Mouse (Mus musculus) liver, postnatal 0 days (tissue): ENCODE results near the gene Otogl. TPM values are rescaled to one million over a fixed set of nuclear protein-coding genes. Genes with fewer than 3 reads are reported as not detected.

Source experiments
- ATAC-seq: fragments of 200-750 bp; cut with Nextera tagmentation; 2 replicates; pipeline ENCODE4 v1.8.0; 2017; ENCODE audit warnings: mild to moderate bottlenecking, moderate library complexity
- DNase-seq: peaks from one replicate; pipeline ENCODE4 v3.0.0-alpha.2; 2016
- H3K27ac ChIP-seq: fragments of 300-500 bp; sonication (generic); 2 replicates; pipeline ENCODE4 v1.5.1; 2014; ENCODE audit warnings: antibody characterized with exemption, moderate library complexity, mild to moderate bottlenecking, low read depth
- H3K27me3 ChIP-seq: fragments of 300-500 bp; sonication (generic); 2 replicates; pipeline ENCODE4 v1.6.1; 2014; ENCODE audit warnings: low read length, control low read depth, mixed read lengths; ENCODE audit not compliant: insufficient read depth
- H3K36me3 ChIP-seq: fragments of 300-500 bp; sonication (generic); replicated peaks from 2 replicates; pipeline ENCODE4 v1.6.1; 2014; ENCODE audit warnings: mild to moderate bottlenecking, control low read depth, low read length, moderate library complexity, mixed read lengths; ENCODE audit not compliant: insufficient read depth
- H3K4me1 ChIP-seq: fragments of 300-500 bp; sonication (generic); 2 replicates; pipeline ENCODE4 v1.6.1; 2014; ENCODE audit warnings: antibody characterized with exemption, mild to moderate bottlenecking, control low read depth; ENCODE audit not compliant: insufficient read depth
- H3K4me2 ChIP-seq: fragments of 300-500 bp; sonication (generic); 2 replicates; pipeline ENCODE4 v1.6.1; 2014; ENCODE audit warnings: low read depth, mild to moderate bottlenecking, low read length, moderate library complexity, mixed read lengths
- H3K4me3 ChIP-seq: fragments of 300-500 bp; sonication (generic); 2 replicates; pipeline ENCODE4 v1.5.1; 2014; ENCODE audit warnings: low read depth, low read length
- H3K9ac ChIP-seq: fragments of 300-500 bp; sonication (generic); replicated peaks from 2 replicates; pipeline ENCODE4 v1.6.1; 2014; ENCODE audit warnings: mild to moderate bottlenecking, moderate library complexity
- H3K9me3 ChIP-seq: fragments of 300-500 bp; sonication (generic); 2 replicates; pipeline ENCODE4 v1.6.1; 2016; ENCODE audit warnings: mild to moderate bottlenecking, control low read depth, low read length, mixed read lengths
- CTCF ChIP-seq: sonication (generic); IDR thresholded peaks from 2 replicates; pipeline ENCODE4 v1.5.1; 2016; ENCODE audit warnings: antibody characterized with exemption, low read depth
- EP300 ChIP-seq: IDR thresholded peaks from 2 replicates; pipeline ENCODE4 v1.6.1; 2016; ENCODE audit warnings: antibody characterized with exemption, low read depth, mild to moderate bottlenecking
- WGBS: fragments of 180-500 bp; shearing (Covaris S2); extraction: QIAGEN DNeasy Blood & Tissue Kit; methylation state at CpG from one replicate; pipeline ENCODE4 v1.1.7; 2014; ENCODE audit not compliant: insufficient replicate concordance; 5-methylcytosine and 5-hydroxymethylcytosine counted together
- polyA plus RNA-seq: library from polyadenylated mRNA; unstranded; fragments of >200 nt; fragmentation: Nextera tagmentation; extraction: Ambion mirVana; gene quantifications from 2 replicates; pipeline ENCODE4 v1.2.1, GENCODE M21; 2015

Gene Otogl
- polyA plus RNA-seq, 1 experiment from 2014 or later = not detected

DNA sequence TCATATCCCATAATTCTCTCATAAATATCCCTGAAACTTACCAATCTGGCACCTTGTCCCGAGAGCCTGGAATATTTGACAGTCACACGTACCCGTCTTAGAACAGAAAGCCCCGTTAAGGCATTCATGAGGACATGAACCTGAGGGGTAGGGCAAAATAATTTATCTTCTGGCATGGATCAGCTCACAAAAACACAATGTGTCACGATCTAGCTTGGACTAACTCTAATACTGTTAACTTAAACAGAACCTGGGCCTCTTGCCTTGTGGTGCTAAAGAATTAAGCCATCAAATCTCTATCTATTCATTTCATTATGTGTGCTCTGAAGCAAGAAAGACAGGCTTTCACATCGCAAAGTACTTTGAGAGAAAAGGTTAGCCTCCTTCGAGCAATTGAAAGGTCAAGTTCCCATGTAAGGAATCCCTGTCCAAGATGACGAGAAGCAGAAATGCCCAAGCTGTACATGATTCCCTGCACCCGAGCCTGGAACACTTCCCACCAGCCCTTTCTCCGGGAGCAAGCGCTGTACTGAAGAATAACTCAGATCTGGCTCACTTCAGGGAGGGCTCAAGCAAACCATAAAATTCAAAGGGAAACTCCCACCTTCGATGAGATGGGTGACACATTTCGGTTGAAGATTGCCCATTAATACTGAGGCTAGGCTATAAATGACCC lies 10.6 kb downstream of the Otogl start:
- Histone ChIP-seq H3K4me1 (no peaks in the 10 kb centered on the region), H3K27me3 (no peaks in the 10 kb centered on the region), H3K4me3 (no peak overlapping the region), H3K36me3 (no peaks in the 10 kb centered on the region), H3K4me2 (no peak overlapping the region), H3K9me3 (no peaks in the 10 kb centered on the region), H3K27ac (no peak overlapping the region), H3K9ac (no peak overlapping the region)
- no peak for TF ChIP-seq CTCF
- TF ChIP-seq EP300 = no peak
- 79% methylated on average over 13 of the region's 13 CpGs for WGBS
- ATAC-seq (no peak), DNase-seq (no peak)

DNA sequence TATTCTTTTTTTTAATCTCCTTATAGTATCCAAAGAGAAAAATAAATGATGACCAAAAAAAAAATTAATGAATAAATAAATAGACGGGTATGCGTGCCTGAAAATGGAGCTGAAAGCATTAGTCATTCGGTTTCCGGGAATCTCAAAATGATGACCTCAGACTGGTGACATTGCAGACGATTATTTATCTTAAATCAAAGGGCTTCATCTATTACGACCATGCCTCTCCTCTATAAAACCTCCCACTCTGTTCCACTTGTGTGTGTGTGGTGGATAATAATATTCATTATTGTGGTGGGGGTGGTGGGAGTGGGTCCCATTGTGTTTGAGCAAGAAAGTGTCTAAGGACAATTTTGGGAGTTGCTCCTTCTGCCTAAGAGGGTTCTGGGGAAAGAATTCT lies 12.0 kb downstream of the Otogl start:
- WGBS = 78% methylated on average over 6 of the region's 6 CpGs

DNA sequence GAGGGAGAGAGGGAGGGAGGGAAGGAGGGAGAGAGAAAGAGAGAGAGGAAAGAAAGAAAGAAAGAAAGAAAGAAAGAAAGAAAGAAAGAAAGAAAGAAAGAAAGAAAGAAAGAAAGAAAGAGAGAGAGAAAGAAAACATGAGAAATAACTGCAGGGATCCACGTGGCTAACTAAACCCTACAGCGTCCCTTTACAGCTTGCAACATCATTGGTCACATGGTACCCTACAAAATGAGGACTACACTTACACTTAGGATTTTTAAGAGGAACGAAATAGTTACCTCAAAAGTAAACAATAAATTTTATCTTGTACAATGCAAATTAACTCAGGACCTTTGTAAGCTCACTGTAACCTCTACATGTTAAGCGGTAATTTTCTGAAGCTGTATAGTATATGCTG lies 15.8 kb downstream of the Otogl start:
- Histone ChIP-seq H3K9ac (no peak overlapping the region), H3K27ac (no peak overlapping the region), H3K36me3 (no peaks in the 10 kb centered on the region), H3K4me3 (no peak overlapping the region), H3K9me3 (no peaks in the 10 kb centered on the region), H3K4me2 (no peak overlapping the region), H3K27me3 (no peaks in the 10 kb centered on the region), H3K4me1 (no peaks in the 10 kb centered on the region)
- TF ChIP-seq CTCF (no peak), EP300 (no peak)
- DNase-seq (no peak), ATAC-seq (no peak)
- WGBS = 69% methylated on average over 4 of the region's 4 CpGs

More for the DNA sequence above, 12.0 kb downstream of the Otogl start:
- ATAC-seq (no peak), DNase-seq (no peak)
- Histone ChIP-seq H3K4me1 (no peaks in the 10 kb centered on the region), H3K9me3 (no peaks in the 10 kb centered on the region), H3K27me3 (no peaks in the 10 kb centered on the region), H3K27ac (no peak overlapping the region), H3K4me3 (no peak overlapping the region), H3K4me2 (no peak overlapping the region), H3K9ac (no peak overlapping the region), H3K36me3 (no peaks in the 10 kb centered on the region)
- TF ChIP-seq EP300 = no peak
- TF ChIP-seq CTCF = no peak

DNA sequence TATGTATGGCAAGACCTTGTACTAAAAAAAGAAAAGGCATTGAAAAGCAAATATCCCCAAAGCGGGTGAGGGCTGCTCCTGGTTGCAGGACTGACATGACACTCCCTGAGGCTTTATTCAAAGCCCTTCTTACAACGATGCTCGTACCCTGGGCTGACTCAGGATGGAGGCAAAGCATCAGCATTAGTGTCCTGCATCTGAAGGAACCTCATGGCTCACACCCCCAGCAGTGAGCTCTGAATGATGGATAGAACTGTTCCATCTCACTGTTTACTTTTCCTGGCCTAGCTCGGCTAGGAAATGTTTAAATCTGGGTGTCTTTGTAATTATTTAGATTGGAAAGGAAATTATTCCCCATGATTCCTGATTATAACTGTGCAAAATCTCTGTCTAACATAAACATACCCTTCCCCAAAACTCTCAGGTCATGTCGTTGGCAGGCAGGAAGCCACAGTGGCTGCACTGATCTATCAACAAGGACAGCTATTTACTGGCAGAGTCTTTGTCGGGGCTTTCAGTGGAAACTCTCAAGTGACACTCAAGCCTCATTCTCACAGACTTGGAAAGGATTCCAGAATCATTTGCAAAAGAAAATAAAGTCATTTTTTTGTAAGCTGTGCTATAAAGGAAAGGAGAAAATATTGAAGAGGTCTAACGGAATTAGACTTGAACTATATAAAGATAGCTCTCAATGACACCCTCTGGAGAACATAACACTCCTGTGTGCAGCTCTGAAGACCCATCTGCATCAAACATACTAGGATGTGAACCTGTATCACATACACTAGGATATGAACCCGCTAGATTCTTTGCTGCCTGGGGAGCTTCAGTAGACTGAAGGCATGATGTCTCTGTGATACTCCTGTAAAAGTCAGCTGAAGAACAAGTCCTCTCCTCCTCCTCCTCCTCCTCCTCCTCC lies 17.0 kb downstream of the Otogl start:
- H3K27me3 ChIP-seq = no peaks in the 10 kb centered on the region
- H3K36me3 ChIP-seq = no peaks in the 10 kb centered on the region
- ATAC-seq (no peak), DNase-seq (no peak)
- no peak overlapping the region for H3K4me3 ChIP-seq
- WGBS = 46% methylated on average over 8 of the region's 8 CpGs
- TF ChIP-seq CTCF (no peak), EP300 (no peak)
- H3K4me1 ChIP-seq = no peaks in the 10 kb centered on the region
- H3K9ac ChIP-seq = no peak overlapping the region
- no peak overlapping the region for H3K4me2 ChIP-seq
- no peaks in the 10 kb centered on the region for H3K9me3 ChIP-seq
- H3K27ac ChIP-seq = no peak overlapping the region

DNA sequence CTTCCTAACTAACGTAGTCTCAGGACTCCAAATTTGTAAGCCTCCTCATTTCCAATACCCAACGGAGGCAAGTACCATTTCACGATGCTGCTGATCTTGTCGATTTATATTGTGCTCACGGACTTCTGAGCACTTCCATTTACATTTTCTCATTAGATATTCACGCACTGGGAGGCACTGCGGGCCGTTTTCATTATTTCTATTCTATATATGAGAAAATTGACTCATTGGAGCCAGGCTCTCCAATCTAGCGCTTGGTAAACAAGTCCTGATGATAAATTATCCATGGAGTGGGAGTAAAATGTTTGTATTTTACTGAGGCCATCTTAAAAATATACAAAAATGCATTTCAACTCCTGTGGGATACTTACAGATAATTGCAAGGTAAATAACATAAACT lies 21.5 kb downstream of the Otogl start:
- no peak overlapping the region for H3K4me3 ChIP-seq
- H3K36me3 ChIP-seq = no peaks in the 10 kb centered on the region
- ATAC-seq (no peak), DNase-seq (no peak)
- WGBS = 79% methylated on average over 9 of the region's 9 CpGs
- H3K4me2 ChIP-seq = no peak overlapping the region
- no peaks in the 10 kb centered on the region for H3K27me3 ChIP-seq
- no peak overlapping the region for H3K9ac ChIP-seq
- H3K4me1 ChIP-seq = no peaks in the 10 kb centered on the region
- no peak overlapping the region for H3K27ac ChIP-seq
- H3K9me3 ChIP-seq = no peaks in the 10 kb centered on the region
- no peak for TF ChIP-seq CTCF
- TF ChIP-seq EP300 = no peak

DNA sequence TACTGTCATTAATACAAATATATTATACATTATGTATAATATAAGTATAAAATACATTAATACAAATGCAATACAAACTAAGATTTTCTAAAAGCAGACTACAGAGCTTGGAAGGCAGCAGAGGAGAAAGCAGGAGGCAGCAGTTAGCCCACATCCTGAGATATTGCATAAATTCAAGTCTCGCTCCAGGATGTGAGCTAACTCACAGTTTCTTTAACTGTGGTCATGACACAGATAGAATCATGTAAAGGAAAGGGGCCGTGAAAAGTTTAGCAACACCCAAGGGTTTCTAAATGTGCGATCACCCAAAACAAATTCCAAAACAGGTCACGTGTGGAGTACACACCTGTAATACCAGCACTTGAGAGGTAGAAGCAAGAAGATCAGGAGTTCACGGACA lies 39.4 kb downstream of the Otogl start:
- DNase-seq (no peak), ATAC-seq (peak; percentile 71)
- WGBS = 54% methylated on average over 5 of the region's 5 CpGs

More for the DNA sequence above, 39.4 kb downstream of the Otogl start:
- H3K4me1 ChIP-seq = no peaks in the 10 kb centered on the region
- H3K4me2 ChIP-seq = no peak overlapping the region
- TF ChIP-seq EP300 = no peak
- no peak for TF ChIP-seq CTCF
- H3K36me3 ChIP-seq = no peaks in the 10 kb centered on the region
- no peak overlapping the region for H3K9ac ChIP-seq
- H3K4me3 ChIP-seq = no peak overlapping the region
- H3K27me3 ChIP-seq = no peaks in the 10 kb centered on the region
- H3K9me3 ChIP-seq = no peaks in the 10 kb centered on the region
- H3K27ac ChIP-seq = no peak overlapping the region
